Mouse (Mus musculus) limb, embryonic 11.5 days (tissue): ENCODE data around the gene Cry2. TPM values are rescaled to one million over a fixed set of nuclear protein-coding genes. Genes with fewer than 3 reads are reported as not detected.

Experiments
- ATAC-seq: fragments of 200-750 bp; cut with Nextera tagmentation; 2 replicates; pipeline ENCODE4 v1.8.0; 2017; ENCODE audit warnings: low read depth; ENCODE audit not compliant: insufficient number of reproducible peaks, low FRiP score, low TSS enrichment
- DNase-seq: peaks from one replicate; pipeline ENCODE4 v3.0.0-alpha.2; 2015; ENCODE audit warnings: low spot score
- H3K27ac ChIP-seq: fragments of 300-500 bp; sonication (generic); replicated peaks from 2 replicates; pipeline ENCODE4 v1.5.1; 2014; ENCODE audit warnings: low read depth, mild to moderate bottlenecking, low read length
- H3K27me3 ChIP-seq: fragments of 300-500 bp; sonication (generic); 2 replicates; pipeline ENCODE4 v1.6.1; 2014; ENCODE audit warnings: mild to moderate bottlenecking, low read length, mixed read lengths; ENCODE audit not compliant: control insufficient read depth, insufficient read depth
- H3K36me3 ChIP-seq: fragments of 300-500 bp; sonication (generic); 2 replicates; pipeline ENCODE4 v1.6.1; 2014; ENCODE audit warnings: mild to moderate bottlenecking, low read length, moderate library complexity, mixed read lengths; ENCODE audit not compliant: control insufficient read depth, insufficient read depth
- H3K4me1 ChIP-seq: fragments of 300-500 bp; sonication (generic); 2 replicates; pipeline ENCODE4 v1.6.1; 2014; ENCODE audit warnings: low read length, mixed read lengths; ENCODE audit not compliant: control insufficient read depth, insufficient read depth
- H3K4me2 ChIP-seq: fragments of 300-500 bp; sonication (generic); 2 replicates; pipeline ENCODE4 v1.6.1; 2014; ENCODE audit warnings: low read depth, mild to moderate bottlenecking, moderate library complexity; ENCODE audit not compliant: severe bottlenecking
- H3K4me3 ChIP-seq: fragments of 300-500 bp; sonication (generic); 2 replicates; pipeline ENCODE4 v1.5.1; 2014; ENCODE audit warnings: low read depth, low read length
- H3K9ac ChIP-seq: fragments of 300-500 bp; sonication (generic); 2 replicates; pipeline ENCODE4 v1.6.1; 2014; ENCODE audit warnings: mild to moderate bottlenecking, low read length
- H3K9me3 ChIP-seq: fragments of 300-500 bp; sonication (generic); 2 replicates; pipeline ENCODE4 v1.6.1; 2016; ENCODE audit warnings: low read length; ENCODE audit not compliant: control insufficient read depth
- WGBS: fragments of 180-500 bp; shearing (Covaris S2); extraction: QIAGEN DNeasy Blood & Tissue Kit; methylation state at CpG from one replicate; pipeline ENCODE4 v1.1.7; 2014; 5-methylcytosine and 5-hydroxymethylcytosine counted together
- microRNA-seq: library from miRNA; unstranded; fragments of <30 nt; microRNA quantifications from one replicate; pipeline ENCODE4, GENCODE M21; 2016
- polyA plus RNA-seq: library from polyadenylated mRNA; unstranded; fragments of >200 nt; fragmentation: Nextera tagmentation; extraction: Ambion mirVana; gene quantifications from 2 replicates; pipeline ENCODE4 v1.2.1, GENCODE M21; 2014

The Cry2 gene
- polyA plus RNA-seq, 1 experiment from 2014 or later: 18.0 TPM

DNA sequence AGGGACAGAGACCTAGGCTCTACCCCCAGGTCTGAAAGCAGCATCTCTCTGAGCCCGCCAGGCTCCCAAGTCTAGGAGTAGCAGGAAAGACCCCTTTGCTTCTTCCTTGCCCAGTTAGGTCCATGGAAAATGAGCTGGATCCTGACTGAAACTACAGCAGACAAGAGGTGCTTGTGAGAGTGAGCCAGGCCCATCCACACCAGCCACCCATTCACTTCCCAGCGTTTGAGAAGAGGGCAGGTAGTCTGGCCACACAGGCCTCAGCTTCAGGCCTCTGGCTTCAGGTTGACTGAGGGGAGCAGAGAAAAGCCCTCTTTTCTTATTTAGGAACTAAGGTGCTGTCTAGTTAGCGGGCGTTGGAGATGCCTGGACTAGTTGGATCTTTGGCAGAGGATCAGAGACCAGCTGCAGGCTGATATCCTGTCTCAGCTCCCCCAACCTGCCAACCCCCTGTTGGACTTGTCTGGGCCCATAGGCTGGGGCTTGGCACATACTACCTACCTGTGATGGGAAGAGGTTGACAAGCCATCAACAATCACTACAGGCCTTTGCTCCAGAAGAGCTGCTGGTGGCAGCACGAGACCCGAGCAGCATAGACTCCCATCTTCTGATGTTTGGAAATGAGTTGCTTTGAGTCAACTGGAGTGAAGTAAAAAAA lies 71.1 kb downstream of the Cry2 start:
- no peaks in the 10 kb centered on the region for H3K9me3 ChIP-seq
- no peak overlapping the region for H3K9ac ChIP-seq
- ATAC-seq (no peak), DNase-seq (no peak)
- H3K27ac ChIP-seq: no peak overlapping the region
- no peak overlapping the region for H3K4me3 ChIP-seq
- H3K4me1 ChIP-seq: 0 out of 2 replicates have a peak, but pooled peaks cover 3% of the 10 kb centered on the region
- H3K36me3 ChIP-seq: peaks cover 7% of the 10 kb centered on the region; the same call in 1 of the 2 replicates
- no peak overlapping the region for H3K4me2 ChIP-seq
- H3K27me3 ChIP-seq: no peaks in the 10 kb centered on the region
- WGBS: 94% methylated on average over 6 of the region's 6 CpGs

DNA sequence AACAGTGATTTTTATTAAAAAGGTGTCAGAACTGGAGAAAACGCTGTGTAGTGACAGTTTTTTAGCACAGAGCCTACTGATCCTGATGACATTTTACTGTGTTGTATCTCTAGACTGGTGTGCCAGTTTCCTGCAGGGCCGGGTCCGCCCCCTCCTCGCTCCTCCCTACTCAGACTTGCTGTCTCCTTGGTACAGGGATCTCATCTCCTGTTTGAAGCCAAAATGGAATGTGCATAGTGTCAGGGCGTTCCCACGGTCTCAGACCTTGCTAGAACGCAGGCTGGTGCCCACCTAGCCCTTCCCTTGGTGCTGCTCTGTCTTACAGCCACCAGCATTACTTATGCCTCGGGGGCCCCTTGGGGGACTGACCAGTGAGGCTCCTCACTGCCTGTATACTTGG lies 72.0 kb downstream of the Cry2 start:
- H3K9ac ChIP-seq: no peak overlapping the region
- no peaks in the 10 kb centered on the region for H3K4me1 ChIP-seq
- ATAC-seq (no peak), DNase-seq (no peak)
- H3K4me2 ChIP-seq: no peak overlapping the region
- no peak overlapping the region for H3K4me3 ChIP-seq
- no peaks in the 10 kb centered on the region for H3K27me3 ChIP-seq
- H3K36me3 ChIP-seq: peaks cover 7% of the 10 kb centered on the region; the same call in 1 of the 2 replicates
- WGBS: 88% methylated on average over 8 of the region's 8 CpGs
- H3K27ac ChIP-seq: no peak overlapping the region
- H3K9me3 ChIP-seq: no peaks in the 10 kb centered on the region

DNA sequence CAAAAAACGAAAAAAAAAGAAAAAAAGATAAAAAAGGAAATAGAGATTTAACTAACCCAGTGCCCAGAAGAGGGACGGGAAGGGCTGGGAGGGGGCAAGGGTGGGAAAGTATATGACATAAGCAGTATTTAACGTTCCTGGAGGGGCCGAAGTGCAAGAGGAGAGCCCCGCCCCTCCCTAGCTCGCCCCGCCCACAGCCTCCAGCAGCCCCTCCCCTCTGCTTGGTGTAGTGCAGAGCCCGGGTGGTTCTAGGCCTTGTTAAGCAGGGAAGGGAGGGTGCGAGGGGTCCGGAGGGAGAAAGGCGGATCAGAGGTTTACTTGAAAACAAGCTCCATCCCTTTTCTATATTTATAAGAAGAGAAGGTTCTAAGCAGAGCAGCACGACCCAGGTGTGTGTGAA lies 73.0 kb downstream of the Cry2 start:
- no peaks in the 10 kb centered on the region for H3K9me3 ChIP-seq
- H3K4me1 ChIP-seq: no peaks in the 10 kb centered on the region
- peaks cover 7% of the 10 kb centered on the region; the same call in 1 of the 2 replicates for H3K36me3 ChIP-seq
- H3K4me2 ChIP-seq: no peak overlapping the region
- 25% methylated on average over 12 of the region's 12 CpGs for WGBS
- no peaks in the 10 kb centered on the region for H3K27me3 ChIP-seq
- peak; percentile 27; the same call in 1 of the 2 replicates for ATAC-seq
- no peak overlapping the region for H3K4me3 ChIP-seq
- H3K27ac ChIP-seq: no peak overlapping the region
- DNase-seq: no peak
- no peak overlapping the region for H3K9ac ChIP-seq

DNA sequence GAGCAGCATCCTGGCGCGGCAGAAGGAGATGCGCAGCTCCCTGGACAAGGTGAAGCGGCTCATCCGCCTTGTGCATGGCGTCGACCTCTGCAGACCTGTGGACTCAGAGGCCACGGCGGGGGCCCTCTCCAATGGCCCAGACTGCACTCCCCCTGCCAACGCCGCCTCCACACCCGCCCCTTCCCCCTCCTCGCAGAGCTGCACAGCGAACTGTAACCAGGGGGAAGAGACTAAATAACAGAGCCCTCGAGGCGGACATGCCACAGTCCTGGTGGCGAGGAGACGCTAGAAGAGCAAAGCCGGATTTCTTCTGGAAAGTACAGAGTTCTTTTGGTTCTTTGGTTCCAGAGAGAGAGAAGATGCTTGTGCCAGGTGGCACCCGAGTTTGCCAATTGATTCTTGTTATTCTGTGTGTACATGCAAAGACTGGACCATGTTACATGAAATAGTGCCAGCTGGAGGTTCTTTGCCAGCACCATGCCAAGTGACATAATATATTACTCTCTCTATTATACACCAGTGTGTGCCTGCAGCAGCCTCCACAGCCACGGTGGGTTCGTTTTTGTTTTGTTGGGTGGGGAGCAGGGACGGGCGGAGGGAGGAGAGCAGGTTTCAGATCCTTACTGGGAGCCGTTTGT lies 73.5 kb downstream of the Cry2 start:
- no peaks in the 10 kb centered on the region for H3K9me3 ChIP-seq
- H3K4me3 ChIP-seq: no peak overlapping the region
- H3K27ac ChIP-seq: no peak overlapping the region
- peaks cover 7% of the 10 kb centered on the region; the same call in 1 of the 2 replicates for H3K36me3 ChIP-seq
- H3K9ac ChIP-seq: no peak overlapping the region
- no peaks in the 10 kb centered on the region for H3K27me3 ChIP-seq
- ATAC-seq (no peak), DNase-seq (no peak)
- WGBS: 78% methylated on average over 25 of the region's 25 CpGs
- H3K4me2 ChIP-seq: no peak overlapping the region
- H3K4me1 ChIP-seq: no peaks in the 10 kb centered on the region

DNA sequence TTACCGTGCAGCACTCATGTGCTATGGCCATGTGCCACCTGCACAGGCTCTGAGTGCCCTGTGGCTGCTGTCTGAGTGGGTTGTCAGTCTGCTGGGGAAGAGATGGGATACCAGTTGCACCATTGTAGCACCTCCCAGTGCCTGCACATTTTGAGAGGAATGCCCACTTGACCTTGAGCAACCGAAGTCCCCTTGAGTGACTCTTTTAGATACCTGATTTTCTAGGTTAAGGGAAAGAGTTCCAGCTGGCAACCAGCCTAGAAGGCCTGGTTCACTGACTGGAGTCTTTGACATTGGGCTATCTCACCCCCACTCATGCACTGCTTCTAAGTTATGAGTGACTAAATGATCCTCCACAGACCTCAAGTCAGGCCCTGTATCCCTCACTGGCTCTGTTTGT lies 74.5 kb downstream of the Cry2 start:
- Histone ChIP-seq H3K9ac (no peak overlapping the region), H3K27ac (no peak overlapping the region), H3K4me2 (no peak overlapping the region), H3K4me1 (no peaks in the 10 kb centered on the region), H3K36me3 (peaks cover 5% of the 10 kb centered on the region; the same call in 1 of the 2 replicates), H3K27me3 (no peaks in the 10 kb centered on the region), H3K4me3 (no peak overlapping the region), H3K9me3 (no peaks in the 10 kb centered on the region)
- ATAC-seq: no peak
- no peak for DNase-seq
- 92% methylated on average over 2 of the region's 2 CpGs for WGBS

DNA sequence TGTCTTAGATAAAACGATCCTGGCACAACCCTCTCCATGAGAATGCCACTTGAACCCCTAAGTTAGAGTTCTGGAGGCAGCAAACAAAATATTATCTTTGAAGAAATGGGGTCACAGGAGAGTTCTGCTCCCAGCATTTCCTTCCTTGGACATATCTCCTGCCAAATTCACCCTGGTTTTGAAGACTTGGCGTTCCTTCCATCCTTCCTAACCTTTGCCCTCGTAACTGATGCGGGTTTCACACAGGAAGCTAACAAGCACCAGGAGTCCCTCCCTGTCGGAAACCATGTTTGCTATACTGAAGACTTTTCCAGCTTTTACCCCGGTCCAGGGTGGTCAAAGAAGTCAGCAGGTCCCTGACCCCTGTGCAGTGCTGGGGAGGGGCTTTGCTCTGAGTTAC lies 79.6 kb downstream of the Cry2 start:
- no peaks in the 10 kb centered on the region for H3K27me3 ChIP-seq
- no peak overlapping the region for H3K4me3 ChIP-seq
- WGBS: 46% methylated on average over 6 of the region's 6 CpGs
- no peaks in the 10 kb centered on the region for H3K4me1 ChIP-seq
- H3K4me2 ChIP-seq: no peak overlapping the region
- no peak overlapping the region for H3K9ac ChIP-seq
- H3K9me3 ChIP-seq: no peaks in the 10 kb centered on the region
- DNase-seq: no peak
- no peak for ATAC-seq
- H3K36me3 ChIP-seq: peaks cover 2% of the 10 kb centered on the region; the same call in 1 of the 2 replicates
- H3K27ac ChIP-seq: no peak overlapping the region

Small RNA genes within 50 kb of the gene (microRNA-seq; reads per million reads assigned to microRNA genes)
- not detected for gene Mir7000

Other genes starting within 250 kb of the Cry2 start
- gene Pex16, start 59.4 kb downstream of the Cry2 start, polyA plus RNA-seq: 14.2 and 15.1 TPM in 2 replicates
- 11.8 and 13.2 TPM in 2 replicates for gene Large2, start 59.2 kb downstream of the Cry2 start, polyA plus RNA-seq
- gene 1700029I15Rik, start 51.5 kb downstream of the Cry2 start, polyA plus RNA-seq: 1.2 and 1.9 TPM in 2 replicates
- gene Mapk8ip1, start 32.8 kb downstream of the Cry2 start, polyA plus RNA-seq: 15.1 and 19.9 TPM in 2 replicates
- 8.2 and 9.8 TPM in 2 replicates for gene Slc35c1, start 26.5 kb upstream of the Cry2 start, polyA plus RNA-seq
- gene Chst1, start 165.7 kb upstream of the Cry2 start, polyA plus RNA-seq: 2.3 and 2.5 TPM in 2 replicates